Mouse (Mus musculus) left cerebral cortex, adult 9 months (tissue): ENCODE results near the gene Dag1.
A peak's percentile ranks its signal among the peaks of the same experiment; 100 is the strongest.
"Not testable (repeated sequence)": the region's sequence is repeated elsewhere in the genome, so short reads cannot be mapped to it uniquely, and the experiment has no call there.

Experiments used
- DNase-seq, 2 experiments: peaks; one replicate each; pipeline ENCODE4 v3.0.0; 2022; ENCODE audit warnings: low spot score in 2 of 2

Dag1 gene

GRCm38 (mm10) chr9:108263690-108264190, at the start of gene Dag1:
TSS of gene Dag1 (minus strand) at chr9:108263958.
- peak; percentile 94 to 97 for DNase-seq

DNA sequence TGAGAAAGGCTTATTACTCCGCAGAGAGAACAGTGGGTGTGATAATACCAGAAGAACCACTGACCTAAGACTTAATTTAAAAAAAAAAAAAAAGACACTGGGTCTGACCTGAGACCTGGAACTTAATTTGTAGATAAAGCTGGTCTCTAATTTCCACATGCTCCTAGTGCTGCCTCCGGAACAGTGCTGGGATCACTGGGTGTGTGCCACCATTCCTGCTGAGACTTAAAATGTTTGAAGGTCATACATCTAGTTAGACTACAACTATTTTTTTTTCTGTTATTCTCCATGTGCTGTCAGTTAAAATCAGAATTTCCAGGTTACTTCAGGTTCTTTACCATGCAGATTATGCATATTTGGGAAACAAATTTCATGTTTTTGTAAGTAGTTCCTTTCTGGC, 44.4 kb upstream of the Dag1 start:
- DNase-seq, result no peak

DNA sequence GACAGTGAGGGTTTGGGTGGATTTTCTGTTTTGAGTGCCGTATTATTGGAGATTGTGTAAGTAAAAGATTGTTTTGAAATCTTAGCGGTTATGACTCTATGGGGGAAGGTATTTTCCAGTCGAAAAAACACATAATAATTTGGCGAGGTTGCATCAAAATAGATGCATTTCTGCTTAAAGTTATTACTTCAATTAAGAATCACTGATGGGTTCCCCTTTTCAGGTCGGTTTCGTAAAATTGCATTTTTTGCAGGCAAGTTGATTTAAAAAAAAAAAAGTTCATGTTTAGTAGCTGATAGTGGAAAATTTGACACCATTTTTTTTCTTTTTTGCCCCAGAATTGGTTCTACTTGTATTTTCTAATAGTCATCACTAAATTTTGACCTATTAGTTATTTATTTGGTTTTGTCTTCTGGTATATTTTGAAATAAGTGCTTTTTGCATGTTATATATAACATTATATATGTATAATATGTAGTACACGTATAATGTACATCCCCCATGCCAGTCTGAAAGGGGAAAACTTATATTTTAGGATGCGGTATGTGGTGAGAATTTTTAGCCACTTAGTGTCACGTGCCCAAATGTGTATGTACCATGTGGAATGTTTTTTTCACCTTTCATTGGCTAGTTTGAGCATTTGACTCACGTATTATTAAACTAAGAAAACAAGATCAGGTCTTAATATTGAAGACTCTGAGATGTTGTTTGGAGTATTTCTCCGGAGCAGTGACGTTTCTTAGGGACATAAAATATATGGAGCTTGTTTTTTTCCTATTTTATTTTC, 43.5 kb upstream of the Dag1 start:
- DNase-seq, result no peak

DNA sequence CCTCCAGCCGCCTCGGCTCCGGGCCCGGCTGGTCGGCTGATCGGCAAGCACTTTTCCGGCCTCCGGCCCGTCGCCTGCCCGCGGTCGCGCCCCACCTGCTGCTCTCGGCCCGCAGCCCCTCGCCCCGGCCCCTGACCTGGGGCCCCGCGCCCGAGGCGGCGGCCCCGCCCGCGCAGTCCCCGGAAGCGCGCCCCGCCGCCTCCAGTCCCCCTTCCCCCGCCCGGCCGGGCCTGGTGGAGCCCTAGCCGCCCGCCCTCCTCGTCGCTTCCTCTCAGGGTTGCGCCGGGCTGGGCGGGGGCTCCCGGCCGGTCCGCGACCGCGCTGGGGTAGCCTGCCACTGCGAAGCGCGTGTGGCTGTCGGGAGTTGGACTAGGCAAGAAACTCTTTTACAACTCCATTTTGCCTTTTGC, 42.8 kb upstream of the Dag1 start:
- no peak for DNase-seq

DNA sequence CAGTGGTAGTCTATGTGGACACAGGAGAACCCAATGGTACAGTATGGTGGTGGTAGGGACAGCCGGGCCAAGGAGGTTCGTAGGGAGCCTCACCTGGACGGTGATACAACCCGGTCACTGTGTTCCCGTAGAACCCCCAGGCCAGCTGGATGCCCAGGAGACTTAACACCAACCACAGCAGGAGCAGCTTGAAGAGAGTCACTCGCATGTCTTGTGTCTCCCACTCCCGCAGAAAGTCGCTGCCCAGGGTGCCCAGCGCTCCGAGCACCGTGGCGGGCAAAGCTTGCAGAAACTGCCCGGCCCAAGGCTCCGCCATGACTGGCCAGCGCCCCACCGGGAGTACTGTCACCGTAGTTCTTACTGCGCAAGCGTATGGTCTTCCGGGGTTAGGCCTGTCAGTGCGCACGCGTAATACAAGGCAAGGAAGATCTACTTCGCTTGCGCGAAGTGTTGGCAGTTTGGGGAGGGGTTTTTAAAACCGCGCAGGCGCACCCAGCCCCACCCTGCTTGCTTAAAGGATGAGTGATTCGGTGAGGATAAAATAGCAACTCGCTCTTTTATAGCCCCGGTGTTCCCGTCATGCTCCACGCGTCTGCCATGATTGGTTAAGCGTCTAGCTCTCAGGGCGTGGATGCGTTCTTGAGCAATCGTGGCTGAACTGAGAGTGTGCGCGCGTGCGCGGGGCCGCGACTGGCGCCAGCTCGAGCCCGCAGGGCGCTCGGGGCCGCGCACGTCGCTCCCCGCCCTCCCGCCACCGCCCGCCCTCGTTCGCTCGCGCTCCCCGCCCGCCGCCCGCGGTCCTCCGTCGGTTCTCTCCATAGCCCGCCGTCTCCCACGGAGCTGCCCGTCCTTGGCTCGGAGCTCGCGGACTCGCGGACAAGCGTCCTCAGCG, 42.1 kb upstream of the Dag1 start, which contains the start of the genes Rhoa and Tcta:
Gene Rhoa, plus strand, starts transcription at position 501 of the 892 bp plus-strand sequence.
Gene Tcta, minus strand, starts transcription at position 532 of the 892 bp plus-strand sequence.
- DNase-seq, result peak; percentile 100

GRCm38 (mm10) chr9:108305170-108305569, 41.4 kb upstream of the Dag1 start:
- DNase-seq, result no peak

GRCm38 (mm10) chr9:108304716-108305115, 41.0 kb upstream of the Dag1 start:
- no peak for DNase-seq

DNA sequence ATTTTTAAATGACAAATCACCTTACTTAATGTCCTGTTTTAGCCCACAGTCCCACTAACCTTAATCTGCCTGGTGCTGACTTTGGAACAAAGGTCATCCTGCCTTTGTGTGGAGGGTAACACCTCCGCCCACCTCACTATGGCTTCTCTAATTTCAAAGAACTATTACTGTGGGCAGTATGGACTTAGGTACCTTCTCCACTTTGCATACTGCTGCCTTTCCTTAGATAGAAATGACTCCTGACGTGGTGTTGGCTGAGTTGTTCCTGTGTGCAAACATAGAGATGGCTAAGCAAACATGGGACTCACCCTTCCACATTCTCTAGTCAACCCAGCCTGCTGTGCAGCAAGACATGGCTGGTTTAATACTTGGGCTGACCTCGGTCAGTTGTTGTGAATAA, 38.1 kb upstream of the Dag1 start:
- DNase-seq, result no peak

DNA sequence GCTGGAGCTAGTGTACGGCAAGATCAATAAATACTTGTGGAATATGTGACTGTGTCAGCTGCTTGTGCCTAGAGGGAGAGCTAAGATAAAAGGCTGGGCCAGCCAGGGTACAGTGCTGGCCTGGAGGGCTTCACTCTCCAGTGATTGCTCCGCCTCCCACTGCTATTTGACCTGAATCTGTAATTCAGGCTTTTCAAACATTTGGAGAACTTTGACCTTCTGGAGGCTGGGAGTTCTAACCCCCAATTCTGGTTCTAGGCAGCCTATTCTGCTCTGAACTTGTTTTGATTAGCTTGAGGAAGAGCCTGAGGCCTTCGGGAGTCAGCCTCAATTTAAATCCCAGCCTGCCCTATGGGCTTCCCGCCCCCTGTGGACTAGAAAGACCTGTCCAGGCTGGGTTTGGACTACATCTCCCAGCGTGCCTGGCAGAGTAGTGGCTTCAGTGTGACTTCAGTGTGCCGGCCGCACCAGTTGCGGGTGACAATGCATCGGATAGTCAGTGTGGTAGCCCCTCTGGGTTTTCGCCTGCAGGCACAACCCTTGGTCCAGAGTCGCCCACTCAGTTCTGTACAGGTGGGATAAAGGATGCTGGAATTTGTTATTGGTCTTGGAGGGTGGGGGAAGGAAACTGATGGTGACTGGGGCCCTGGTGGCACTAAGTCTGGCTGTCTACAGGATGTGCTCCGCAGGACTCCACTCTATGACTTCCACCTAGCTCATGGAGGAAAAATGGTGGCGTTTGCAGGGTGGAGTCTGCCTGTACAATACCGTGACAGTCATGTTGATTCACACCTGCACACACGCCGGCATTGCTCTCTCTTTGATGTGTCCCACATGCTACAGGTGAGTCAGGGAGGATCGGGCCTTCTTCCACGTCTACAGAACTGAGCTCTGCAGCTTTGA, 32.9 kb upstream of the Dag1 start, which contains the start of gene Amt:
Gene Amt, plus strand, starts transcription at position 401 of the 903 bp plus-strand sequence.
- DNase-seq, result no peak

DNA sequence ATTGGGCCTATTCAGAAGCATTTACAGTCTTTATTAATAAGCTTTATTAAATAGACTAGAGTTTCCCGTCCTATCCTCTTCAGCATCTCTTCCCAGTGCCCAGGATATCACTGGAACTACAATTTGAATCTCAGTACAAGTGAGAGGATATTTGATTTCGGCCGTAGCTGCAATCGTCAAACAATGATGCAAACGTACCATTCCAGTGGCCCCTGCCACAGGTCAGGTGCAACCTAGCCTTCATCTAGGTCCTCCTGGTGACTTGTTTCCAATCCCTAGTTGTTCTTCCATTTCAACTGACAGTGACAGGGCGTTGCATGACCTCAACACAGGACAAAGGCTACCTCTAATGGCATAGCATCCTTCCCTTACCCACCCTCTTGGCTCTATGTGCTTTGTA, 27.0 kb upstream of the Dag1 start:
- DNase-seq, result no peak

DNA sequence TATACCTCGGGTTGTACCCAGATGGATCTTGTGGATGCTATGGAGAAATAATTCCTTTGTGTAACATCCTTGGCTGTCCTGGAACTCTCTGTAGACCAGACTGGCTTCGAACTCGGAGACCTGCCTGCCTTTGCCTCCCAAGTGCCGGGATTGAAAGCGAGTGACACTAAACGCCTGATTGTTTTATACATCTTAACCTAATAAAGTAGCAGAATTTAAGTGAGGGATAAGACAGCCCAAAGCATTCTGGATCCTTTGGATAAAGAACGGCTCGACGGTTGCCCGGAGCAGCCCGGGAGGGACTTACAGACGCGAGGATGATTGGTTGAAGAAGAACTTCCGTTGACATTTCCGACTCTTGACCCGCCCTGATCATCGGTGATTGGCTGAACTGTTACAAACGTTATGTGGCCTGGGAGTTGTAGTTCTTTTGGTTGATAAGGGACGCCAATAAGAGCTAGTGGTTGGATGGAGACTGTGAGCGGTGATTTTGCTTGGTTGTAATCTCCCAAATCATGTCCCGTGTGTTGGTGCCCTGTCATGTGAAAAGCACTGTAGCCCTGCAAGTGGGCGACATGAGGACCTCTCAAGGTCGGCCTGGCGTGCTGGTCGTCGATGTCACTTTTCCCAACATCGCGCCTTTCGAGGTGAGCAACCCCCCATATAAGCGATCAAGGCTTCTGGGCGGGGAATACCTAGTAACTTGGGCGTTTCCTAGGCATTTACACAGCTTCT, 26.4 kb upstream of the Dag1 start, which contains the start of gene Nicn1:
Gene Nicn1, plus strand, starts transcription at position 414 of the 735 bp plus-strand sequence.
- DNase-seq, result peak; percentile 94 to 98

DNA sequence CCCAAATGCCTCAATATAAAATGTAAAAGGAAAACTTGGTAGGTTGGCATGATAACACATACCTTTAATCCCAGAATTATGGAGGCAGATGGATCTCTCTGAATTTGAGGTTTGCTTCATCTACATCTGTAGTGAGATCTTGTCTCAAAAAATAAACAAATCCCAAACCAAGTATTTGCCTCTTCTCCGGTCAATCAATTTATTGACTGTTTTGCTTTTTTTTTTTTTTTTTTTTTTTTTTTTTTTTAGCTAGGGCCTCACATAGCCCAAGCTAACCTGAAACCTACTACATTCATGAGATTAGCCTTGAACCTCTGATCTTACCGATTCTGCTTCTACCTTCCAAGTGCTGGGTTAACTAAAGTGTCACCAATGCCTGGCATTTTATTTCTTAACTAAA, 25.6 kb upstream of the Dag1 start:
- DNase-seq, result no peak

- not testable (repeated sequence) for DNase-seq
These were observed 23.9 kb upstream of the Dag1 start for GRCm38 (mm10) chr9:108287526-108288238.

- DNase-seq, result peak in 1 of 2 experiments; percentile 76
These were observed 20.7 kb upstream of the Dag1 start for GRCm38 (mm10) chr9:108284410-108284809.

- no peak for DNase-seq
These were observed 16.5 kb upstream of the Dag1 start for GRCm38 (mm10) chr9:108280071-108280828.

DNA sequence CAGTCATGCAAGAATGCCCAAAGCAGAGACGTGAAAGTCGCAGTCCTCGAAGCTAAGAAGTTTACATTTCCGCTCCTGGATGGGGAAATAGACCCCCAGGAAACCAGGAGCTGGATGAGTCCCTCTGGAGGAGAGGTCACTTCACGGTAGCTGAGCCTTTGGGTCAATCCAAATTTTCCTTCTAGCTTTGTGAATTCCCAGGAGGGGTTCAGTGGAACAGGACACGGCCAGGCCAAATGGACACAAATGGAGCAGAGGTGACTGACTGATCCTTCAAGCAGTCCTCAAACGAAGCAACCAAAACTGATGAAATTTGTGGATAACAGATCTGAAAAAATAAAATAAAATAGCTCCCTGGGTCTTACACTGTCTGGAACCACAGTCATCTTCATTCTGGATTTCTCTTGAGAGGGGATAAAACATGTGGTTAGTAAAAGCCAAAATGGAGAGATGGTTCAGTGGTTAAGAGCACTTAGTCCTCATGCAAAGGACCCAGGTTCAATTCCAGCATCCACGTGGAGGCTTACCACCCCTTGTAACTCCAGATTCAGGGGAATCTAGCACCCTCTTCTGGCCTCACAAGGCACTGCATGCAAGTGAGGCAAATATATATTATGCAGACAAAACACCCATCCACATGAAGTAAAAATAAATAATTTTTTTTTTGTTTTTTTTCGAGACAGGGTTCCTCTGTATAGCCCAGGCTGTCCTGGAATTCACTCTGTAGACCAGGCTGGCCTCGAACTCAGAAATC, 15.1 kb upstream of the Dag1 start:
- no peak for DNase-seq

- DNase-seq, result no peak
These were observed 11.5 kb upstream of the Dag1 start for GRCm38 (mm10) chr9:108275331-108275659.
